Comparison of ENCODE assay signal across 16 mouse cellular contexts in the genomic region with DNA sequence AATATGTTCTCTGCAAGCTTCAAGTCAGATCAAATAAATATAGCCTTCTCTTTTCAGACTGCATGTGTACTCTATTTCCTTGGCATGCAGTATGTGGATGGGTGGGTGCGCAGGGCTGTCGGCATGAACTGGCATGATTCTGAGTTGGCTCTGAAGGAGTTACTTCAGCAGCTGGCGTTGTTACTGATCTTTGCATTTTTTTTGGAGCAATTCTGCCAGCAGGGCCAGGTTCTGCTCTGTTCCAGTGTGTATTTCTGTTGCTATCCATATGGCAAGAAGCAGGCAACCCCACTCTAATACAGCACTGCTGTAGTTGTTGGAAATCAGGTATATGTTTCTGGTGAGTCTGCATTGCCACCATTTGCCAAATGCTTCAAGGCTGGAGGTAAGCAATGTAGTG. TPM values are rescaled to one million over a fixed set of nuclear protein-coding genes. Genes with fewer than 3 reads are reported as not detected.
DNase-seq lines count a peak whose midpoint lies in the region; ATAC-seq lines count a peak whose summit lies in the region.
"Had no signal": no experiment of that assay in that cellular context is flagged by ENCODE, and none has a peak within 500 bp of the region (broad histone marks: within the 10 kb centered on the region; RNA-seq: fewer than 3 reads in every experiment).

No protein-coding gene starts in this region.

- H3K27me3 ChIP-seq in embryonic facial prominence, embryonic 14.5 days (replicated peaks; ENCODE audit: control insufficient read depth, insufficient read depth, low read length) = no peaks in the 10 kb centered on the region
- H3K27me3 ChIP-seq in embryonic facial prominence, embryonic 10.5 days (replicated peaks; ENCODE audit: low read depth, poor library complexity, severe bottlenecking) = no peaks in the 10 kb centered on the region
- H3K27me3 ChIP-seq: liver, embryonic 13.5 days had no signal

- H3K4me2 ChIP-seq in embryonic facial prominence, embryonic 14.5 days (ENCODE audit: low read depth, low read length) = no peak overlapping the region
- H3K4me2 ChIP-seq: liver, embryonic 13.5 days had no signal

- H3K9ac ChIP-seq in embryonic facial prominence, embryonic 14.5 days (ENCODE audit: low read depth, low read length) = no peak overlapping the region
- H3K9ac ChIP-seq: liver, embryonic 13.5 days had no signal

- peak; percentile 60; the same call in 1 of the 2 replicates for ATAC-seq in embryonic facial prominence, embryonic 14.5 days (ENCODE audit: low read depth)
- ATAC-seq in frontal cortex, adult (ENCODE audit: low TSS enrichment) = peak; percentile 88

- DNase-seq in embryonic facial prominence, embryonic 14.5 days (ENCODE audit: low spot score) = peak; percentile 57
- DNase-seq in embryonic facial prominence, embryonic 10.5 days (ENCODE audit: low spot score) = no peak
- DNase-seq in left cerebral cortex, adult 11 months (ENCODE audit: low spot score) = peak; percentile 58
- DNase-seq in right cerebral cortex, postnatal 14 days = peak; percentile 17
- no peak for DNase-seq in heart, postnatal 25 days (ENCODE audit: low spot score)
- DNase-seq in kidney, postnatal 4 days = no peak
- DNase-seq in cerebellum, adult 9-11 months = no peak
- DNase-seq: heart, postnatal 10 days; kidney, postnatal 25 days; liver, embryonic 13.5 days; lung, postnatal 4 days had no signal

- H3K4me1 ChIP-seq in embryonic facial prominence, embryonic 14.5 days (ENCODE audit: control insufficient read depth, insufficient read depth, low read length) = no peaks in the 10 kb centered on the region
- no peaks in the 10 kb centered on the region for H3K4me1 ChIP-seq in embryonic facial prominence, embryonic 10.5 days

- no peak overlapping the region for H3K4me3 ChIP-seq in embryonic facial prominence, embryonic 14.5 days (ENCODE audit: low read depth, low read length)
- H3K4me3 ChIP-seq in embryonic facial prominence, embryonic 10.5 days = no peak overlapping the region
- H3K4me3 ChIP-seq: erythroblast, embryonic 14.5 days; liver, embryonic 13.5 days had no signal

- peak overlapping the region; percentile 29; the same call in 1 of the 2 replicates for H3K27ac ChIP-seq in embryonic facial prominence, embryonic 14.5 days (replicated peaks; ENCODE audit: low read depth, low read length)
- no peak overlapping the region for H3K27ac ChIP-seq in embryonic facial prominence, embryonic 10.5 days (replicated peaks)
- H3K27ac ChIP-seq: liver, embryonic 13.5 days had no signal

- intact Hi-C loops in heart, postnatal 25 days (cut with DNase I) = no loop called here

- WGBS in embryonic facial prominence, embryonic 14.5 days = 59% methylated on average over 3 of the region's 3 CpGs
- WGBS in embryonic facial prominence, embryonic 10.5 days = 91% methylated on average over 3 of the region's 3 CpGs

- no peaks in the 10 kb centered on the region for H3K9me3 ChIP-seq in embryonic facial prominence, embryonic 14.5 days (ENCODE audit: control insufficient read depth, low read length)
- H3K9me3 ChIP-seq in embryonic facial prominence, embryonic 10.5 days = no peaks in the 10 kb centered on the region
- H3K9me3 ChIP-seq: liver, embryonic 13.5 days had no signal

- no peaks in the 10 kb centered on the region for H3K36me3 ChIP-seq in embryonic facial prominence, embryonic 14.5 days (ENCODE audit: control insufficient read depth, insufficient read depth, low read length)
- no peaks in the 10 kb centered on the region for H3K36me3 ChIP-seq in embryonic facial prominence, embryonic 10.5 days (replicated peaks)
- H3K36me3 ChIP-seq: liver, embryonic 13.5 days had no signal

RNA-seq across cellular contexts. Expression of gene Atf7, which starts 10.6 kb away (rescaled TPM):
- 43.0 and 43.8 TPM in 2 replicates for polyA plus RNA-seq in embryonic facial prominence, embryonic 14.5 days (2014; fragmentation: Nextera tagmentation; extraction: Ambion mirVana)
- polyA plus RNA-seq in embryonic facial prominence, embryonic 10.5 days (2016; fragmentation: Nextera tagmentation; extraction: Ambion mirVana) = 22.2 and 25.1 TPM in 2 replicates
- total RNA-seq in heart, postnatal 25 days (2021) = 10 to 100 TPM; 45.9 to 56.2 TPM

RNA-seq across cellular contexts. Expression of gene Gm28047, which starts 10.9 kb away (rescaled TPM):
- polyA plus RNA-seq in embryonic facial prominence, embryonic 14.5 days (2014; fragmentation: Nextera tagmentation; extraction: Ambion mirVana) = not detected in 2 replicates
- polyA plus RNA-seq in embryonic facial prominence, embryonic 10.5 days (2016; fragmentation: Nextera tagmentation; extraction: Ambion mirVana) = not detected in 2 replicates
- total RNA-seq in heart, postnatal 25 days (2021) = not detected
- polyA plus RNA-seq: gonadal fat pad, adult 2 months; intestine, embryonic 14.5 days; liver, embryonic 13.5 days; spleen, adult 2 months had no signal

RNA-seq across cellular contexts. Expression of gene Atp5g2, which starts 36.3 kb away (rescaled TPM):
- 82.9 and 94.1 TPM in 2 replicates for polyA plus RNA-seq in embryonic facial prominence, embryonic 14.5 days (2014; fragmentation: Nextera tagmentation; extraction: Ambion mirVana)
- polyA plus RNA-seq in embryonic facial prominence, embryonic 10.5 days (2016; fragmentation: Nextera tagmentation; extraction: Ambion mirVana) = 52.8 and 56.9 TPM in 2 replicates
- 10 to 100 TPM; 38.9 to 50.4 TPM for total RNA-seq in heart, postnatal 25 days (2021)

Comparison
In these comparisons a context has a peak if more than half of its experiments do, and no peak if none do; other contexts are left out.
1. DNase-seq: peak in embryonic facial prominence, embryonic 14.5 days (single experiment), left cerebral cortex, adult 11 months (single experiment) and right cerebral cortex, postnatal 14 days (single experiment); none in embryonic facial prominence, embryonic 10.5 days (single experiment), heart, postnatal 25 days (single experiment), kidney, postnatal 4 days (0 of 2) and cerebellum, adult 9-11 months (single experiment).